Mouse (Mus musculus) adrenal gland, postnatal 0 days (tissue): ENCODE measurements around the gene Gstt4. TPM values are rescaled to one million over a fixed set of nuclear protein-coding genes. Genes with fewer than 3 reads are reported as not detected.

Experiments used
- polyA plus RNA-seq: library from polyadenylated mRNA; unstranded; fragments of >200 nt; fragmentation: Nextera tagmentation; extraction: Ambion mirVana; gene quantifications from 2 replicates; pipeline ENCODE4 v1.2.1, GENCODE M21; 2015

The Gstt4 gene
- not detected in 2 replicates for polyA plus RNA-seq

DNA sequence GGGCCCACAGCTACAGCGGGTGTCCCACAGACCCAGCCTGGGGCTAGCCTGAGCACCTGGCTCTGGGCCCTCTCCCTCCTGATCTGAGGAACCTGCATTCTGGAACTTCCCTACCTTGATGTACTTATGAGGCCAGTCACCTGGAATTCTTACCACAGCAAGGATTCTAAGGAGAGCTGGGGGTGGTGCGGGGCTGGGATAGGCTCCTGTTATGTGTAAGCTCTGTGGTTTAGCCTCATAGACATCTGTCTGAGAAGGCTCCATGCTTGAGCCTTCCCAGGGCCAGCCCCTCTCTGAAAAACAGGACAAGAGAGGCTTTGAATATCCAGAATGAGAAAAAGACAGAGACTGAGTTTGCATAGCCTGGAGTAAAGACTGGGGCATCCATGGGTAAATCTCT is at the start of gene Gstt4:
Gene Gstt4 (minus strand): TSS at position 101 of the 400 bp plus-strand sequence.

DNA sequence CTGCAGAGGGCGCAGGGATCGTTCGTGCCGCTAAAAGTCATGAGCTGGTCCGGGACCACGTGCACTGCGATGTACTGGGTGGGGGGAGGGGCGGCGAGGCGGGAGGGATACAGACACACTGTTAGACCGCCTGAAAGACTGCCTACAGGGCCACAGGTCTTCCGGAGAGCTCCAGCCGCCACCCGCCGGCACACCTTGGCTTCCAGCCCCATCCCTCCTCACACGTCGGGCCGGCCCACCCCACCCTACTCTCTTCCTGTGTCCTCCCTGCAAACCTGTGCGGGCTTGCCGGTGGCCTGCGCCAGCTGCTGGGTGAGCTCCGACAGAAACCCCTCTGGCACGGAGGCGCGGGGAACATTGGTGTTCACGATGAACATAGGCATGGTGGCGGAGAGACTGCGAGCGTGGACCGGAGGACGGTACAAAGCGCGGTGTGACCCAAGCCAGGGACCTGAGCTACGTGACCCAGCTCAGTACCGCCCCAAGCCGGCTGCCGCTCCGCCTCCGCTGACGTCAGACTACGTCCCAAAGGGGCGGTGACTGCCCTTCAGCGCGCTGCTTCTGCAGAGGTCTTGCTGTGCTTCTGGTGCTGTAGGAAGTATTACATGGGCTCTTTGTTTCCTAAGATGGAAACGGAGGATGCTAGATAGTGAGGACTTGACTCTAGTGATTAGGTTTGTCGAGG is 37.6 kb upstream of the Gstt4 start, which contains the start of gene Mif:
Gene Mif (minus strand): TSS at position 455 of the 685 bp plus-strand sequence.

DNA sequence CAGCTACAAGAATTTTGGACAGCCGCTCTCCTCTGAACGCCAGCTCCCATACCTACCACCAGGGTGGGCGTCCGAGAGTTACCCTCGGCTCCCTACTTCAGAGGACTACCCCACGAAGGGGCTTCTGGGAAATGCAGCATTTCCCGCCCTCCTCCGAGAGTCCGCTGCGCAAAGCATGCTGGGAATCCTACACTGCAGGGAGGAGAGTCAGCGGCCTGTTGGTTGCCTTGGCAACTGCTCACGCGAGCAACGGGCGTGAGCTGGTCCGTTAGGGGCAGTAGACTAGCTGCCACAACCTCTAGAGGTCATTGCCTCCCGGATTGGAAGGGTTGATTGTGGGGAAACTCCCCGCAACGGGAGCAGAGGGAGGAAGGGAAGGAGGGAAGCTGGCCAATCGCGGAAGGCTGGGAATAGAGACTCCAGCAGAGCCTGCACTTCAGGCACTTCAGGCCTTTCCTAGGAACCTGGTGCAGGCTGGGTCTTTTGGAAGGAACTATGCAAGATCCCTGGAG is 15.0 kb upstream of the Gstt4 start, which contains the start of gene Gstt2:
Gene Gstt2 (minus strand): TSS at position 177 of the 512 bp plus-strand sequence.

DNA sequence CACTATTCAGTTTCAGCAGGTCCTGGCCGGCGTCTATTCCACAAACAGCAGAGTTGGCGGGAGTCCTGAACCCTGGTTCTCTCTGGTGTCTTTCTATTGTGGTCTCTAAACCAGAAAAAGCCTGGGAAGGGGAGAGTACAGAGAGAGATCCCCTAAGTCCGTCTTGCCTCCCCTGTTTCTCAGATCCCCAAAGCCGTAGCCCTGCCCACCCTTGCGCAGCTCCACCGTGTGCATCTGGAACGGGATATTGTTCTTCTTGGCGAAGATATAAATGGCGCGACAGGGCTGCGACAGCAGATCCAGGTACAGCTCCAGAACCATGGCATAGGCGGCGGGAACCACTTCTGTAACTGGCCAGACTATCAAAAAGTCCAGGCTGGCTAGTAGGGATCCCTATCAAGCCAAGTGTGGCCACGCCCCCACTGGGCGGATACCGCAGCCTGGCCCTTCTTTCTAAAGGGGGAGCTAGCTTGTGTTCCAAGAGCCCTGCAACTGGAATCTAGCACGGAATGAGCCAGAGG is 24.1 kb downstream of the Gstt4 start, which contains the start of gene Gstt1:
Gene Gstt1 (minus strand): TSS at position 409 of the 521 bp plus-strand sequence.

DNA sequence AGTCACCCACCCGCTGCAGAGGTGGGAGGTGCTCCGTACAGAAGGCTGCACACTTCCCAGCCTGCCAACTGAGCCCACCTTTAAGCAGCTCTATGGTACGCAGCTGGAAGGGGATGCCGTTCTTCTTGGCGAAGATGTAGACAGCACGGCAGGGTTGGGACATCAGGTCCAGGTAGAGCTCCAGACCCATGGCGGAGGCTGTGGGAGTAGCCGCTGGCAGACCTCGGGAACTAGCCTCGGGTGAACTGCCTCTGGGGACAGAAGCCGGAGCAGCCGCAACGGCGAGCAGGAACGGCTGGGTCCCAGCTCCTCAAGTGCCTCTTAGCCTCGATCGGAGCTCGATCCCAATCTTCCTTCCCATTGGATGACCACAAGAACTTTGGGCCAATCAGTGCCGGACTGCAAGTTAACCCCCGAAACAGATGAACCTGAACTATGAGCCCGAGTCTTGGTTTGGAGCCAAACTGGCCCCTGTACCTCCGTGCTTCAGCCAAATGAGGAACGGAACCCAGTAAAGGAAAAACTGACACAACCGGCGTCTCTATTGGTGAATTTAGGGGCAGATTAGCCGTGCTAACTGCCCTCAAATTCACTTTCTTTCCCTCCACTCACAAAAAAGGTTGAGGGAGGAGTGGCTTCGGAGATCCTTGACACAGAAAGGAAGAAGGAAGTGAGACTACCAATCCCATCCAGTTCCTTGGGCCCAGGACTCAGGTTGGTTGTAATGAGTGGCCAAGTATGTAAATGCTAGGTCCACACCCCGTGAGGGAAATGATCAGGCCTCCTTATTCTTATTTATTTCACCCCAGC is 41.4 kb downstream of the Gstt4 start, which contains the start of the genes Gm20441 and Gstt3:
Gene Gm20441 (minus strand): TSS at position 186 of the 810 bp plus-strand sequence.
Gene Gstt3 (minus strand): TSS at position 646 of the 810 bp plus-strand sequence.

DNA sequence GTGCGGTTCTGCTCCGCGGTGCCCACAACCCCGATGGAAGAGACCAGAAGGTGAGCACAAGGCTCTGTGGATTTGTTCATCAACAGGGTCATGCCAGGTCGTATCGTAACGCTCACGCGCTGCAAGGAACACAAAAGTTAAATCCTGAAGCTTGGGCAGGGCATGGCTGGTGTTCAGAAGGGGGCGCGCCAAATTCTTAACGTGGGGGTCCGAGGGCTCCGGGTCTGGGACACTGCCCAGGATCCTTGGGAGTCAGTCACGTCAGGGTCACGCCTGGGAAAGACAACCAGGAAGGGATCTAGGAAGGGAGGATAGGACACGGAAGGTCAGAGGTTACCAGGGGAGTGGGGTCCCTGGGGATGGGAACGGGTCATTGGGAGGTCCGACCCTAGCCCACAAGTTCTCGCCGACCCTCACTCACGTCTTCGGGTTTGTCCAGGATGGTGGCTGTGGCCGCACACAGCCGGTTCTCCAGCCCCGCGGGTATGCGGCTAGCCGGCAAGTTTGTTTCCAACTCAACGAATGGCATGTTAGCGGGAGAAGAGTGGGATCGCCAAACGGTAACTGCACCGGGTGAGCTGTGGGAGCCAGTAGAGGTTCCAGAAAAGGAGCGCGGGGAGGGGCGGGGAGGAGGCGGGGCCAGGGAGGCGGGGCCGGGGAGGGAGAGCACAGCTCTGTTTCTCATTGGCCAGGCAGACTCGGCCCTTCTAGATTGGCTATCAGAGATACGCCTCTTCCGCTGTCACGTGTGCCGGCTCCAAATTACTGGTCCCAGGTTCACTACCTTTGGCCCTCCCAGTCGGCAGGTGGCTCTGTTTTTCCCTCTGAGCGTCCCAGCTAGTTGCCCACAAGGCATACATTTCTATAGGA is 49.3 kb downstream of the Gstt4 start, which contains the start of gene Ddt:
Gene Ddt (minus strand): TSS at position 620 of the 870 bp plus-strand sequence.

Other genes with a start within 250 kb of the Gstt4 start
- gene Ggt5, start 233.2 kb downstream of the Gstt4 start, polyA plus RNA-seq: 5.2 and 8.1 TPM in 2 replicates
- 7.7 and 10.6 TPM in 2 replicates for gene Susd2, start 178.5 kb downstream of the Gstt4 start, polyA plus RNA-seq
- gene Cabin1, start 58.2 kb downstream of the Gstt4 start, polyA plus RNA-seq: 21.4 and 25.9 TPM in 2 replicates
- 81.4 and 106 TPM in 2 replicates for gene Ddt, start 49.1 kb downstream of the Gstt4 start, polyA plus RNA-seq
- 0.22 TPM in 1 of 2 replicates, not detected in the other for gene Gm20441, start 41.6 kb downstream of the Gstt4 start, polyA plus RNA-seq
- gene Gstt3, start 41.1 kb downstream of the Gstt4 start, polyA plus RNA-seq: 12.6 and 16.8 TPM in 2 replicates
- gene Gstt1, start 24.0 kb downstream of the Gstt4 start, polyA plus RNA-seq: 18.9 and 26.1 TPM in 2 replicates
- gene Gstt2, start 14.9 kb upstream of the Gstt4 start, polyA plus RNA-seq: 39.0 and 42.7 TPM in 2 replicates
- 540 and 846 TPM in 2 replicates for gene Mif, start 37.7 kb upstream of the Gstt4 start, polyA plus RNA-seq
- 0.32 and 3.0 TPM in 2 replicates for gene Derl3, start 70.9 kb upstream of the Gstt4 start, polyA plus RNA-seq
- gene Smarcb1, start 99.1 kb upstream of the Gstt4 start, polyA plus RNA-seq: 75.4 and 89.9 TPM in 2 replicates
- 128 and 210 TPM in 2 replicates for gene Chchd10, start 110.6 kb upstream of the Gstt4 start, polyA plus RNA-seq
- gene Mmp11, start 114.0 kb upstream of the Gstt4 start, polyA plus RNA-seq: 15.1 and 23.4 TPM in 2 replicates
- gene Gm867, start 118.1 kb upstream of the Gstt4 start, polyA plus RNA-seq: 0.62 and 0.66 TPM in 2 replicates
- gene Vpreb3, start 120.5 kb upstream of the Gstt4 start, polyA plus RNA-seq: 2.9 and 4.8 TPM in 2 replicates
- gene Gm5134, start 132.0 kb upstream of the Gstt4 start, polyA plus RNA-seq: 0.06 and 0.17 TPM in 2 replicates
- gene Zfp280b, start 210.1 kb upstream of the Gstt4 start, polyA plus RNA-seq: 7.1 and 8.8 TPM in 2 replicates